Mouse (Mus musculus): ENCODE data around the gene Slc41a2.

DNA sequence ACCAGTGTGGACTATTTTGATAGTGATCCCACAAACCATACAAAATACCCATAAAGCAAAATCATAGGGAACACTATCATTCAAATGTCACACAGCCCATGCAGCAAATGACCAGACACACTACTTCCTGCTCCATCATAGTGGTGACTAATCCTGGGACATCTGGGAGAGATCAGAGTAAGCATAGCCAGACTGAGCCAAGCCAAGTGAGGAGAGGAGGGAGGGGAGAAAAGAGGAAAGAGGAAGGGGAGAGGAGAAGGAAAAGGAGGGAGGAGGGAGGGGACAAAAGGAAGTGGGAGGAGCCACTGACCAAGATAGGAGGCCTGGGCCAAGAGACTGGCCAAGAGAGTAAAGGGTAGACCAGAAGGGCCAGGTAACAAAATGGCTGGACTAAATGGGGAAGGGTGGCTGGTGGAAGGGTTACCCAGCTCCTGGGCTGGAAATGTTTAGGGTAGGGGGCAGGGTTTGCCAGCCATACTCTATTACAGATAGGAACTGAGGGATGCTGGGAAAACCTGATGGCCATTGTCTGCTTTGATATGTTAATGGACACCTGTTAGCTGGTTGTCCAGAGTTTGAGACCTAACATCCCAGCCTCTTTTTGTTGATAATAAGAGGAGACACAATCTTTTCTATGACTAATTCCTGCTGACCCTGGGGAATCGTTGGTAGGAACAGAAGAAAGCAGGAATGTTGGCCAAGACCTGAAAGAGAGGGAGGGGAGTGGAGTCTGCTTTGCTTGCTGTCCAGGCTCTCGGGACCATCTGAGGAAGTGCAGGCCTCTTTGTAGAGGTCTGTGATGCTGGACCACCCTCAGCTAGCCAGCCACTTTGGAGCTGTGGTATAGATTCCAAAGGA is 6.4 kb upstream of the Slc41a2 start:
- TF ChIP-seq CTCF (IDR thresholded peaks at IDR 0.05; ENCODE audit: low read depth) (no peak), EP300 (IDR thresholded peaks at IDR 0.05; ENCODE audit: low read depth) (no peak)
